Mouse (Mus musculus) lung, postnatal 36 days (tissue): Measurements from ENCODE around the gene Snd1.
"Not testable (repeated sequence)": the region's sequence is repeated elsewhere in the genome, so short reads cannot be mapped to it uniquely, and the experiment has no call there.

Experiments
- DNase-seq: peaks from one replicate; pipeline ENCODE4 v3.0.0; 2022; ENCODE audit warnings: mixed read lengths

The Snd1 gene

DNA sequence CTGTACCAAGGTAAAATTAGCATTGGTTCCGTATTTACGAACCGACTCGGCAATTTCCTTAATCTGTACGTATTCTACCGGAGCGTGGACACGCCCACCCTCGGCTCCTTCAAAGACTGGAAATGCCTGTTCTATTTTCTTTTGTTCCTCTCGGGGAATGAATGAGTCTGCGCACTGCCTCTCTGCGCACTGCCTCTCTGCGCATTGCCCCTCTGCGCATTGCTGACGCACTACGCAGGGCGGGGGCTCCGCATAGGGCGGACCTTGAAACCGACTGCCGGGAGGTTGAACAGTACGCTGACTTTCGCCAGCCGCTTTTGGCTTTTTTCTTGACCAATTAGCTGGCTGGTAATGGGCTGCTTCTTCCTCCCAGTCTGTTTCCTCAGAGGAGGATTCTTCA is 453.0 kb downstream of the Snd1 start:
- DNase-seq, result not testable (repeated sequence)

DNA sequence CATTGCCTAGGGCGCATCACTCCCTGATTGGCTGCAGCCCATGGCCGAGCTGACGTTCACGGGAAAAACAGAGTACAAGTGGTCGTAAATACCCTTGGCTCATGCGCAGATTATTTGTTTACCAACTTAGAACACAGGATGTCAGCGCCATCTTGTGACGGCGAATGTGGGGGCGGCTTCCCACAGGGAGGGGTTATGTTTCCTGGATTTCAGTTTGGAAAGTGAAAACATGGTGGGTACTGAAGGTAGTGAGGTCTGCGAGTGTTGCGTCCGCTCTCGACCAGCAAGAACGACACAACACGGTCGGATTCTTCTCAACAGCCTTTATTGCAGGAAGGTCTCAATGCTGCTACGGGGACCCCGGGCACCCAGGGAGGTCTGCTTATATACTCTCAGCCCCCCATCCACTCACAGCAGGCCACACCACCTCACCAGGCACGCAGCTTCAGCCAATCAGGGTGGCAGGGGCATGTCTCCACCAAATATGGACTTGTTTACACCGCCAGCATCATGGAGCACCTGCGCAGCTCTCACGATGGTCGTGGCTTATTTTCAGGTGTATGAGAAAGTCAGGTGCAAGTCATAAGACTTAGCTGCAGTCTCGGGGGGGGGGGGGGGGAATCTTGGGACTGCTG is 454.3 kb downstream of the Snd1 start:
- DNase-seq, result not testable (repeated sequence)

DNA sequence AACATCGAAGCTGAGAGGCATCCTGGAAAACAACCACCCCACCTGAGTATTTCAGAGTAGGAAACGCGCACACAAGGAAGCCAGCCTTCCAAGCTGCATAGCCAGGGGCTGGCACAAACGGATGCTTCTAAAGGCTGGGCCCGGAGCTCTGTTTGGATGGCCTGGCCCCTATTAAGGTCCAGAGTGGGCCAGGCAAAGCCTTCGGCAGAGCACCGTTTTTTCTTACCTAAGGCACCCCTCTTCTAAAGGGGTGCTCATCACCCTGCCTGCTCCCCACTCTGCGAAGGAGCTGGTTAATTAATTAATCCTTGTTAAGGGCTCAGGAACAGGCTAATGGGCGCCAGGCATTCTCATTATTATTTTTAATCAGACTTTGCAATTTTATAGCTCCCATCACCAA is 456.3 kb downstream of the Snd1 start:
- no peak for DNase-seq

DNA sequence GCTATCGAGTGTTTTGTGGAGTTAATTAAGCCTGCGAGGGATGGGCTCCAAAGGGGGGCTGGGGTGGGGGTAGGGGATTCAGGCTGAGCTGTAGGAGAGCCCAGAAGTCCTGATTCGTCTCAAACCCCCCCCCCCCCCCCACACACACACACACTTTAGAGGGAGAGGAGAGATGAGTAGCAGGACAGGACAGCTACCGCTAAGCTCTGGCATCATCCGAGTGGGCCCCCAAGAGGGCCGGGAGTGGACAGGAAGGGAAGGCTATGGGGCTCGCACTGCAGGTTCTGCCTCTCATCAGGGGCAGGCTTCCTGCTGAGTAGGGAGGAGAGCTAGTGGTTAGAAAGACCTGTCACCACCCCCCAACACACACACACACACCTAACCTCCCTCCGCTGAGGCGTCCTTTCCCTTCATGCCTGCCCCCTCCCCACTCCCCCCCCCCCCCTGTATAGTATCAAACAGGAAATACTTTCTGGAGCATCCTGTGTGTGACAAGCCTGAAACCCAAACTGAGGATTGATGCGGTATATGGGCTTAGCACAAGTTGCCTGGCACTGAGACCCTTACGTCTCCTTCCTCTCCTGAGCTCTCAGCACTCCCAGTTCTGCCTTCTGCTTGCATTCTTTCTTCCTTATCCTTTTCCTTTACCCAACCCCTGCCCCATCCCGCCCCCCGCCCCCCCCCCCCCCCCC is 456.8 kb downstream of the Snd1 start:
- DNase-seq, result no peak

DNA sequence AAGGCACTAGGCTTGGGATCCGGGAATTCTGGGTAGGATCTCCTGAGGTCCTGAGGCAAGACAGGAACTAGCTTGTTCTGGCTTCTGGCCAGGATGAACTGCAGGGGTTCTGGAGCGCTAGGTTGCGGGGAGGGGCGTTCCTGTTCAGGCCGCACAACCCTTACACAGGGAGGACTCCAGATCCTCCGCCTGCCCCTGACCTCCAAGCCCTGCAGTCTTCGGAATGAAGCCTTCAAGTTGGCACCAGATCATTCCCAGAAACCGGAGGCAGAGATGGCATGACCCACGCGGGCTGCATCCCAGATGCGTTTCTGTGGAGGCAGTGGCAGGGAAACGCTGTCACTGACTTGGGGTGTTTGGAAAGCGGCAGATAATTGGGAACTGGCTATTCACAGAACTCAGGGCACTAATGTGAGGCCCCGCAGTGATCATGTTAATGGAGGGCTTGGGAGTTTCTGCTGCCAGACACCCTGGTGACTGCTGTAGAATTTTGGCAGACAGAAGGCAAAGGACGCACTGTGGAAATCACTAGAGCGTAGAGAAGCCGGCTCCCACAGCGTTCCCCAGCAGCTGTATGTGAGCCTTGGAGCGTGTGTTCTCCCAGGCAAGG is 457.5 kb downstream of the Snd1 start:
- DNase-seq, result no peak

DNA sequence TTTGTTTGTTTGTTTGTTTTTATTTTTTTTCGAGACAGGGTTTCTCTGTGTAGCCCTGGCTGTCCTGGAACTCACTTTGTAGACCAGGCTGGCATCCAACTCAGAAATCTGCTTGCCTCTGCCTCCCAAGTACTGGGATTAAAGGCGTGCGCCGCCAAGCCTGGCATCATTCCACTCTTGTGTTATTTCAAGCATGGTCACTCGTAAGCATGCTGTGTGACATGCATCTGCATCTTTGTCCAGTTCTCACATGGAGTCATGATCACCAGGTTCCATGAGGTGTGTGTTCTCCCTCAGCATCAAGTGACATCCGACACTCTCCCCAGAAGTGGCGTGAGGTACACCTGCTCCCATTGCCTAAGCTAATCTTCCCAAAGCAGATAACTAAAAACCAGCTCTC is 460.8 kb downstream of the Snd1 start:
- DNase-seq, result no peak

DNA sequence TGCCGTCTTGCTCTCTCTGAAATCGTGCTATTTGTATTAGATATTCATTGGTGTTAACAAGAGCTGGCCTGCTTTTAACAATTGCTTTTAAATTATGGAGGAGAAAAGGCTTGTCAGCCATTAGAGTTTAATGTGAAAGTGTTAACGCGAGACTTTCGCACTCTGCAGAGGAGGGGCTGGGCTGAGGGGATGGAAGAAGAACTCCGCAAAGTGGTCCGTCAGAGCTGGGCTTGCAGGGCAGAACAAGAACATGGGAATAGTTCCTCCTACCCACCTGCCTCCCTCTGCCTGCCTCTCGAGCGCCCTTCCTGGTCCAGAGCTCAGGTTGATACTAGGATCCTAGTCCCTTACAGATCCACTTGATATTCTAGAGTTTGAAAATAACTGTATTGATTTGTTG is 472.3 kb downstream of the Snd1 start:
- DNase-seq, result no peak

DNA sequence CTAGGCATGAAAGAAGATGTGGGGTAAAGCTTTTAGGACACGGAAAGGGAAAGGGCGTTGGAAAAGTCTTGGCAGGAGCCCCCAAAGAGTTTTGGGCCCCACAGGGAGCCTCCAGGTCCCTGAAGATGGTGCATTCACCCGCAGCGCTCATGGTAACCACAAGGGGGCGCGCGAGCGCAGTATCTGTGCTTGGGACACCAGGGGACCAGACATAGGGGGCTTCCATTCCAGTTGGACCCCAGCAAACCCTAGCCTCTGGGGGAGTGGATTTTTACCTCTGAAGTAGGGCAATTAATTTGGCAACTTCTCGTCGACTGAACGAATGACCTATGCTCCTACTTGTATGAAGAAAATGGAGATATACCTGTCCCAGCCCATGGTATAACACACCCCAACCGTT is 474.3 kb downstream of the Snd1 start:
- peak; percentile 79 for DNase-seq

DNA sequence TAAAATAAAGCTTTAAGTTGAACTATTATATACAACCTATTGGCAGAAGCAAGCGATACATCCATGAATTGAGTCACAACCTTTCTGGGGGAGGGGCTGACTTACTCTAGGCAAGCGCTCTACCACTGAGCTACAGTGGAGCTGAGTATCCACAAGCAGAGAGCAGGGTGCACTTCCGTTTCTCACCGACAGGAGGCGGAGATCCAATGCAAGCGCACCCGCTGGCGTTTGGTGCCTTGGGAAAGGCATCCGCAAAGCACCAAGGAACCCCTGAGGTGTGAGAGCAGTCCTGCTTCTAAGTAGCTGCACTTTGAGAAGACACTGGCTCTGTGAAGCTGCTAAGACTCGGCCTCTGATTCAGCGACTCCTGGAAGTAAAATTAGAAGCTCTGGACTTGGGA is 480.6 kb downstream of the Snd1 start:
- DNase-seq, result peak; percentile 51

DNA sequence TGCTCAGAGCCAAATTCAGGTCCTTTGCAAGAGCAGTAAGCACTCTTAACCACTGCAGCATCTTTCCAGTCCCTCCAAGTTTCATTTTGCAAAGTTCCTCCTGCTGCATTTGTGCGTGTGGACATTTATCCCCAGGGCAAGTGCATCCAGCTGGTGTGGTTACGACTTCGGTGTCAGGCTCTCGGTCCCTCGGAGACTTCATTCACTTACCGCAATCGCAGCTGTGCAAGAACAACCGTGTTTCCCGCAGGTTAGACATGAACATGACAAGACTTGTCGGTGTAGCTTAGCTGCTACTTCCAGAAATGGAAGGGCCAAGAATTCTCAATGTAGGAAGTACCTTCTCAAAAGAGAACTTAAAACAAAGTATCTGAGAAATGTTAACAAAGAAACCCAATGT is 482.5 kb downstream of the Snd1 start:
- DNase-seq, result no peak

DNA sequence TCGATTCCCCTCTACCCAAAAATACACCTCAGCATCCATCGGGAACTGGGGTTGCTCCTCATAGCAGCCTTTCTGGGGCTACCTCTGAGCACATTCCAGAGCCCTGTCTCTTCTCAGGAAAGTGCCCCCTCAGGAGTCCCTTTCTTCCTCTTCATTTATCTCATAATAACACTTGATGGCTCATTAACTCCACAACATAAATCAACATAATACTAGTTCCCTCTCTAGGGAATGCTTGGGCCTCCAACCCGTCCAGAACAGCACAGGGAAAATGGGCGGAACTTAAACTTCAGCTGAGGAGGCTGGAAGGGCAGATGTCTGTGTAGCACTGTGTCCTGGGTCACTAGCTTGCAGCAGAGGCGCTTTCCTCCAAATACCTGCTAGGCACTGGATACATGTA is 488.2 kb downstream of the Snd1 start:
- no peak for DNase-seq

DNA sequence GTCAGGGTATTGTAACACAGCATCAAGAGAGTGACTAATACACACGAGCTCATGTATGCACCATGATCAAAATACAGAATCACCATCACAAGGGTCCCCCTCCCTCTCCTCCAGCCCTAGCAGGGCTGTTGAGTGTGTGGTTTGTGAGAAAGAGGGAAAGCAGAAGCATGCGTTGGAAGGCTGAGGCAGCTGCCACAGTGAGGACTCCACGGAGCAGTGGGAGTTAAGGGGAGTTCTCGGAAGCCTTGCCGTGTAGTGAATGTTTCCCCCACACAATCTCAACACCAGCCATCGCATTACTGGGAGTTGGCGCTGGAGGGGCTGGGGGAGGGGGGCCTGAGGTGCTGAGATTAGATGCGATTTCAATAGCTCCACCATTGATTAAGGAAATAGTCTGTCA is 490.3 kb downstream of the Snd1 start:
- no peak for DNase-seq

DNA sequence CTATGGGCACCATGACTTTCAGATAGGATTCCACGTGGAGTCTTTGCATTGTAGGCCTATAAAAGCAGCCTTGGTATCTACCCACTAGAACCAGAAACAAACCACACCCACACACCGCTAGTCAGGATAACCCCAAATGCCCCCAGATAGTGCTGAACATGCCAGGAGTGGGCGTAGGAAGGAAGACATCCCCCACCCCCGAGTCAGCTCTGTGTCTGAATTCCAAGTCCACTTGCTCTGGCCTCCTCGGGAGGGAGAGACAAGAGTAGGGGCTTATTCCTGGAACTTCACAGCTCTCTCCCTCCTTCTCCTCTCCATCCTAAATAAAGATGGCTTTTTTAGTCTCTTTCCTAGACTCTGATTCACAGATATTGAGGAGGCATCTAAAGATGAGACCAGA is 494.7 kb downstream of the Snd1 start:
- no peak for DNase-seq

DNA sequence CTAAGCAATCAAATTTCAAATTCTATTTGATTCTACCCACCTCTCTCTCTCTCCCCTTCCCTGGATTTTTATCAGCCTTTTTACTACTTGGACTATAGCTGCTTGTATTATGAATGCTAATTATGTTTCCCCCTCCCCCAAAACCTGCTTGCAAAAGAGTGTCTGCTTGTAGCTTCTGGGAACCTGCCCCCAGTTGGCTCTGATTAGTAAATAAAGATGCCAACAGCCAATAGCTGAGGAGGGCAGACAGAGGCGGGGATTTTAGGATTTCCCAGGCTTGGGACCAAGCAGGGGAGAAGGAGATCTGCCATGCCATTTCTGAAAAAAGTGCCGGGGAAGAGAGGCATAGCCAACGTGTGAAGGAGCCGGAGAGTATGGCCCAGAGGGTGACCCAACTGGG is 495.8 kb downstream of the Snd1 start:
- DNase-seq, result no peak

DNA sequence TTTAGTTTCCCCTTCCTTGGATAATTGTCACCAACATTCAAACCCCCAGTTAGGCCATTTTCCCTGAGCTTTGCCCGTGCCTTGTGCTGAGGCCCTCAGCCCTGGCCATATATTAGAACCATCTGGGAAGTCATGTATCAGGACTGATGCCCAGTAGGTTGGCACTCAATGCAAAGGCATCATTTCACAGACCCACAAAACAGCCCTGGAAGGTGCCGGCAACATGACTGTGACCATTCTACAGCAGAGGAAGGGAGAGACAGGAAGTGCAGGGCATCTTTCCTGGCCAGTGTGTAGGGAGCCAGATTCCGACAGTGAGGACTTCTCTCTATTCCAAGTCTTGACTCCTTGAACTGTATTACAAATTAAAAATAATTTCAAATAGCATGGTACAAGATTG is 499.6 kb downstream of the Snd1 start:
- no peak for DNase-seq

DNA sequence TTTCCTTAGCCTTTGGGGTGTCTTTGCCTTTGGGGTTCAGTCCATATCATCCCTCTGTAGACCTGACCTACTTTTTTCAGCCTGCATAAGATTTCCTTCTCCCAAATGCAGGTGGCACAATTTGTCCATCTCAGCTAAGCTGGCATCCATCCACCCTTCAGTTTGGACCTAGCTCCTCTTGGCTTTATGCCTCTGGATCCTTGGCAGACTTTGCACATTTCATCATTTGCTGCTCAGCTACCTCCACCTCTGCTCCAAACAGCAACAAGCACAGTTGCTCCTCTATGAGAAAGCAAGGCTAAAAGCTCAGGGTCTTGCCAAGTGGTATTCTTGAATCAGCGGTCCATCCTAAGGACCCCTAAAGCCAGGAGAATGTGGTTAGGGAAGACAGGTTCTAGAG is 500.2 kb downstream of the Snd1 start:
- DNase-seq, result peak; percentile 15

DNA sequence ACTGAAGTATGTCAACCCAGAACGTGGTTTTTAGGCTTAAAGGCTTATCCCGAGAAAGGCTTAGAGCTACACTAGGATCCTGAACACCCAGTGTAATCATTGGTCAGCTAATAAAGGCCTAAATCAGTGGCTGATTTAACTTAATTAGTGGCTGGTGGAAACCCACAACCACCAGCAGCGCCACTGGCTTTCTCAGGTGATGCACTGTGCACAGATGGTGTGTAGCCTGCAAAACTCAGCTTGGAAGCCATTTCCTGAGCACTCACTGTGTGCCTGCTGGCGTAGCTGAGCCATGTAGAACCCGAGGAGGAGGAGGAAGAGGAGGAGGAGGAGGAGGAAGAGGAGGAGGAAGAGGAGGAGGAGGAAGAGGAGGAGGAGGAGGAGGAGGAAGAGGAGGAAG is 503.1 kb downstream of the Snd1 start:
- no peak for DNase-seq

DNA sequence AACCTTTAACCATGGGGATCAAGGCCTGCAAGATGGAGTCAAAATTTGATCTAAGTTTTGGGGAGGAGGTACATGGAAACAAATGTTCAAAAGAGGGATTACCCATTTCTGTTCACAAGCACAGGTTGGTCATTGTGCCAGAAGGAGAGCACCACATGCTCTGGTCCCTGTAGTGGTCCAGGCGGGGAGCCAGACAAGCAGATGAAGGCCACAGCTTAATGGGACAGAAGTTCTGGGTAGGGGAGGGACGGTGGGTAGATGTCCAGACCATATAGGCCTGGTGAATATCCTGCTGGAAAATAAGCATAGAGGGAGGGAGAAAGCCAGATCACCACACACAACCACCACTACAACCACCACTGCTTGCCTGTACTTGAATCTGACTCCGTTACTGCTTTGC is 503.9 kb downstream of the Snd1 start:
- no peak for DNase-seq

DNA sequence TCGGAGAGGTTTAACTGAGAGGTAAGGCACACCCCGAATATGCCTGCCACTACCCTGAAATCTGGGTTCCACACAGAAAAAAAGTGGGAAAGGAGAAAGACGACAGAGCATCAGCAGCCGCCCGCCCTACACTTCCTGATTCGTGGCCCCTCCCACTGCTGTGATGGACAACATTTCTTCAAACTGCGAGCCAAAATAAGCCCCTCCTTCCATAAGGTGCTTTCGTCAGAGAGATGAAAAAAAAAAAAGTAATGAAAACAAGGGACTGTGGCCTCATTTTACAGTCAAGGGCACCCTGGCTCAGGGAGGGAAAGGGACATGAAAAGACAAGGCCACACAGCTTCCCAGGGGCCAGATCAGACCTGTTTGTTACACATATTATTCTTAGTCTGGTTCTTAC is 504.6 kb downstream of the Snd1 start:
- DNase-seq, result no peak

DNA sequence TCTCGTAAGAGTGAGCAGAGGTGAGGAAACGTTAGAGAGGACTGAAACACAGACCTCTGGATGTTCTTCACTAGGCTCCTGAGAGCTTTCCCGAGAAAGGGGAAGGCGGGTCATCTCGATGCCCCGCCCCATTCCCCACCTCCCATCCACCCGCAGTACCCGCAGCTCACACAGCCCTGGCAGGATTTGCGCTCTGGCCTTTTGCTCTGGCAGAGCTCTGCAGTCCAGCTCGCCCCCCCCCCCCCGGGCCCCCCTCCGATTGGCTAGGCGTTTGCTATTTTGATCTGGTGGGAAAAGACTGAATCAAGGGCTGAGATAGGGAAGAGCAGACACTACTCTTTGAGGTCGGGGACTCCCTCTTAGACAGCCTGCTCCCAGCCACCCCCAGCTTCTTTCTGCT is 505.3 kb downstream of the Snd1 start:
- no peak for DNase-seq

DNA sequence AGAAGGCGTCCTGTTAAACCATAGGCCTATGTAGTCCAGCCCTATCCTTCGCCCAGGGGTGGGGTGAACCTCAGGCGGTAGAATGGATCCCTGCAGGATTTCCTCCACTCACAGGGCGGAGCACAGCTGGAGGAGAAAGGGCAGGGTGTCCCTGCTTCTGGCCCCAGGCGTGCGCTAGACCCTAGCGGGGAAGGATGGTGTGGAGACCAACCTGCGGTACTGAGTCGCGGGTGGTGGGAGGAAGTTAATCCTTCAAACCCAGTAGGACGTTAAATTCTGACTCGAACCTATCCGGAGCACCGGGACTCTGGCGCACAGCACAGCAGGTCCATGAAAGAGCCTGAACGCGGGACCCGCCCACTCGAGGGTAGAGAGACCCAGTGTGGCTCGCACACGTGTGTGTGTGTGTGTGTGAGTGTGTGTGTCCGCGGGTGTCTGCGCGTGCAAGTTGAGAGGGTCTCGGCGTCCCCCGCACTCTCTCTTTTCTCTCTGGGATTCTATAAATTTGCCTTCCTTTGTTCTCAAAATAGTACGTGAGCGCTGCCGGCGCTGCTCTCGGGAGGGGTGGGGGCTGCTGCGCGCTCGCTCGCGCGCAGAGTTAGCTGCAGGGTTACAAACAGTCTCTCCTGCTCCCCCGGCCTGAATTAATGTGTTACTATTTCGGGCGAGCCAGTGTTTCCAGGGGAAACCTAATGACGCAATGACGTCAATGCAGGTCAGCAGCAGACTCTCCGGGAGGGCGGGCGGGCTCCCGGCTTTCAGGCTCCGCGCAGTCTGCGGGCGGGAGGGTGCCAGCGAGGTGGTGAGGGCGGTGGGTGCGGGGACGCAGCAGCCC is 506.0 kb downstream of the Snd1 start:
- no peak for DNase-seq

DNA sequence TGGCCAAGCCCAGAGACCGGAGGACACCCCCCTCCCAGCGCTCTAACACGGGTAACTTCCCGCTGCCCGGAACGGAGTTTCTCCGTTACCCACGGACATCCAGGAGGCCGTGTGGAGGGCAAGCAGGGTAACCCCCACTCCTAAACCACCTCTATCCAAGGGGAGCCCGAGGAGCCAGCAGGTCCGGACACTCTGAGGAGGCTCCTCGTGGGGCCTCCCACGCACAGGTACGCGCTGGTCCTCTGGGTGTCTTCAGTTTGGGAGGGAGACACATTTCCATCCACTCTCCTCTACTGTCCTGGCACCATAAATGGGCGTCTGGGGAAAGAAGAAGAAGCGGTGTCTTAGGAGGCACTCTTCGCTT is 506.6 kb downstream of the Snd1 start:
- DNase-seq, result no peak

DNA sequence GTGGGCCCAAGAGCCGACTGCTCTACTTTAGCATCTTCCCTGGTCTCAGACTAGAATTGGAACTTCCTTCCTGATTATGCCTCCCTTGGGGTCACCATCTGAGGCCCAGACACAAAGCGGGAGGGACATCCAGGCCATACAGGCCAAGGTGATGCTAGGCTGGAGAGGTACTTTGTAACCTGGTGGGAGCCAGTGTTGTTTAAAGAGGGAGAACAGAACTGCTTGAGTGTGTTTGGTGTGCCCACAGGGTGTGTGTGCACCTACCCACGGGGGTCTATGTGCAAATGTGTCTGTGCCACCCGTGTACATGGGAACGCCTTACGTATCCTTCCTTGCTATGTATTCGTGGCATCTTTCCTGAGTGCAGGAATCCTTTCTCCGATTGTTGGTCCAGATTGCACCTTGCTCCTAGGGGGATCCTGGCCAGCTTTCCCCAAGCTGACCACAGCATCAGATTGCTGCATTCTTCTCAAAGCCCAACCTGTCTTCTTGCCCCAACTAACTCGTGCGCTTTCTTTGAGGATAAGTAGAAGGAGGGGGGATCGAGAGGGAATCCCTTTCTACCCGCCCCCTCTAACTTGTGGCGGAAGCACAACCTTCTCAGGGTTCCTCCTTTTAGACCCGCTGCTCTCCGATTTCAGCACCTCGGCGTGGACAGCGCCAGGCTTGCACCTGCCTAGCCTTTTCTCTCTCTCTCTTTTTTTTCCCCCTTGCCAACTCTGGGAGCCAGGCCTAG is 507.2 kb downstream of the Snd1 start:
- peak; percentile 49 for DNase-seq
